Mouse (Mus musculus) liver, embryonic 16.5 days (tissue): ENCODE results near the gene Aebp2. TPM values are rescaled to one million over a fixed set of nuclear protein-coding genes. Genes with fewer than 3 reads are reported as not detected.
"Not testable (repeated sequence)": the region's sequence is repeated elsewhere in the genome, so short reads cannot be mapped to it uniquely, and the experiment has no call there.

Experiments used
- ATAC-seq: fragments of 200-750 bp; cut with Nextera tagmentation; 2 replicates; pipeline ENCODE4 v1.8.0; 2017; ENCODE audit warnings: low read depth, mild to moderate bottlenecking, moderate number of reproducible peaks, moderate library complexity
- H3K27ac ChIP-seq: fragments of 300-500 bp; sonication (generic); 2 replicates; pipeline ENCODE4 v1.5.1; 2014; ENCODE audit warnings: mild to moderate bottlenecking, low read length
- H3K27me3 ChIP-seq: fragments of 300-500 bp; sonication (generic); 2 replicates; pipeline ENCODE4 v1.6.1; 2014; ENCODE audit warnings: low read depth, low read length, mixed read lengths; ENCODE audit not compliant: control insufficient read depth, insufficient read depth
- H3K36me3 ChIP-seq: fragments of 300-500 bp; sonication (generic); 2 replicates; pipeline ENCODE4 v1.6.1; 2014; ENCODE audit warnings: mild to moderate bottlenecking; ENCODE audit not compliant: control insufficient read depth, insufficient read depth
- H3K4me1 ChIP-seq: fragments of 300-500 bp; sonication (generic); 2 replicates; pipeline ENCODE4 v1.6.1; 2014; ENCODE audit warnings: low read depth, low read length, mixed read lengths; ENCODE audit not compliant: control insufficient read depth
- H3K4me2 ChIP-seq: fragments of 300-500 bp; sonication (generic); 2 replicates; pipeline ENCODE4 v1.6.1; 2014; ENCODE audit warnings: low read depth, low read length, mixed read lengths
- H3K4me3 ChIP-seq: fragments of 300-500 bp; sonication (generic); 2 replicates; pipeline ENCODE4 v1.5.1; 2014; ENCODE audit warnings: low read depth, mild to moderate bottlenecking, low read length
- H3K9ac ChIP-seq: fragments of 300-500 bp; sonication (generic); 2 replicates; pipeline ENCODE4 v1.6.1; 2014; ENCODE audit warnings: low read depth, low read length
- H3K9me3 ChIP-seq: fragments of 300-500 bp; sonication (generic); replicated peaks from 2 replicates; pipeline ENCODE4 v1.6.1; 2016; ENCODE audit warnings: low read length; ENCODE audit not compliant: control insufficient read depth
- WGBS: fragments of 180-500 bp; shearing (Covaris S2); extraction: QIAGEN DNeasy Blood & Tissue Kit; methylation state at CpG from one replicate; pipeline ENCODE4 v1.1.7; 2014; ENCODE audit not compliant: insufficient replicate concordance; 5-methylcytosine and 5-hydroxymethylcytosine counted together
- polyA plus RNA-seq: library from polyadenylated mRNA; unstranded; fragments of >200 nt; fragmentation: Nextera tagmentation; extraction: Ambion mirVana; gene quantifications from 2 replicates; pipeline ENCODE4 v1.2.1, GENCODE M21; 2015

Aebp2 gene
- polyA plus RNA-seq, 1 experiment from 2014 or later, result 2.5 TPM

DNA sequence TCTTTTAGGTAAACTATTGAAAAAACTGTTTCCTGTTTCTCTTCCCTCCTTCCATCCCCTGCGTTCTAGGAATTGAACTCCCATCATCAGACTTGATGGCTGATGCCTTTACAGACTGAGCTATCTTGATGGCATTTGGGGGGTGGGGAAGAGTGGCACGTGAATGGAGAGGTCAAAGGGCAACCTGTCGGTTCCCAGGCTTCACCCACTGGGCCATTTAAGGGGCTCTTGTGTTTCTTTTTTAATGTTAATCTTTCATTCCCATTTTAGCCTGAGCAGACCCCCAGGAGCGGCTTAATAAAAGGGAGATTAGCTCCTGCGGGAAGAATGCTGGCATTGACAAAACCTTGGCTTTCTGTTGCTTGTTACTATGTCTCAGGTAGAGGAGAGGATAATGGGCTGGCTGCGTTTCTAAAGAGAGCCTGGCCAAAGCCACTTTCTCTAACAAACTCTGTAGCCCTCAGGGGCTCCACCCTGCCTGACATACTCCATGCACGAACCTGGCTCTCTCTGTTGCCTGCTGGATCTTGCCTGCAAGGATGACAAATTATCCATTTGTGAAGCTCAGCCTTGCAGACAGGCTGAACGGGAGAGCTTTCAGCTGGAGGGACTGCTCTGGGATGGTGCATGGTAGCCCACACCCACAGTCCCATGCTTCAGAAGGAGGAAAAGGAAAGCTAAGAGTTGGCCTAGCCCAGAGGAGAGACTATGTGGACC is 19.1 kb upstream of the Aebp2 start:
- Histone ChIP-seq H3K4me2 (no peak overlapping the region), H3K4me1 (no peaks in the 10 kb centered on the region), H3K4me3 (no peak overlapping the region), H3K27ac (no peak overlapping the region), H3K36me3 (no peaks in the 10 kb centered on the region), H3K9me3 (no peaks in the 10 kb centered on the region), H3K27me3 (no peaks in the 10 kb centered on the region), H3K9ac (no peak overlapping the region)
- no peak for ATAC-seq
- WGBS, result 35% methylated on average over 8 of the region's 8 CpGs

DNA sequence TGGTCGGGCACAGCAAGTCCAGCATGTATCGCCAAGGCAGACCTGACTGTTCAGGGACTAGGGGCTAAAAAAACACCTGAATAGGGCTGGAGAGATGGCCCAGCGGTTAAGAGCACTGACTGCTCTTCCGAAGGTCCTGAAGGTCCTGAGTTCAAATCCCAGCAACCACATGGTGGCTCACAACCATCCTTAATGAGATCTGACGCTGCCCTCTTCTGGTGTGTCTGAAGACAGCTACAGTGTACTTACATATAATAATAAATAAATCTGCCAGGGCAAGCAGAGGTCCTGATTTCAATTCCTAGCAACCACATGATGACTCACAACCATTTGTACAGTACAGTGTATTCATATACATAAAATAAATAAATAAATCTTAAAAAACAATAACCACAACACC is 17.3 kb upstream of the Aebp2 start:
- H3K27me3 ChIP-seq, H3K36me3 ChIP-seq, H3K9me3 ChIP-seq, ATAC-seq, H3K27ac ChIP-seq, H3K4me3 ChIP-seq, H3K4me2 ChIP-seq, H3K4me1 ChIP-seq, H3K9ac ChIP-seq: not testable (repeated sequence)
- 71% methylated on average over 5 of the region's 5 CpGs for WGBS

DNA sequence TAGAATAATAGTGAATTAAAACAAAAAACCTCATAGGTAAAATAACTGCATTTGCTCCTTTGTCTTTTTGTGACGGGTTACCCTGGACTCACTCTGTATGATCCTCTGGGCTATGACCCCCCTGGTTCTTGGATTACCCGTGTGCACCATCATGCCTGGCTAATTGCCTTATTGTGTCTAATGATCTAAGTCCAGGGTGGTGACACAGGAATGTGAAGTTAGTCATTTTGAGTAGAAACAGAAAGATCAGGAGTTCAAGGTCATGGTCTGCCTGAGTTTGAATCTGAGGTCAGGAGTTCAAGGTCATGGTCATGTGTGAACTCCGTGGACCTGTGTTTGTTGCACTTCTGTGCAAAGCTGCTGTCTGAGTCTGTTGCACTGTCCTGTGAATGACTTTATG is 16.7 kb upstream of the Aebp2 start:
- Histone ChIP-seq H3K9ac (no peak overlapping the region), H3K9me3 (no peaks in the 10 kb centered on the region), H3K36me3 (no peaks in the 10 kb centered on the region), H3K4me3 (no peak overlapping the region), H3K27me3 (no peaks in the 10 kb centered on the region), H3K27ac (no peak overlapping the region), H3K4me2 (no peak overlapping the region), H3K4me1 (no peaks in the 10 kb centered on the region)
- ATAC-seq, result no peak
- 53% methylated on average over 3 of the region's 3 CpGs for WGBS

DNA sequence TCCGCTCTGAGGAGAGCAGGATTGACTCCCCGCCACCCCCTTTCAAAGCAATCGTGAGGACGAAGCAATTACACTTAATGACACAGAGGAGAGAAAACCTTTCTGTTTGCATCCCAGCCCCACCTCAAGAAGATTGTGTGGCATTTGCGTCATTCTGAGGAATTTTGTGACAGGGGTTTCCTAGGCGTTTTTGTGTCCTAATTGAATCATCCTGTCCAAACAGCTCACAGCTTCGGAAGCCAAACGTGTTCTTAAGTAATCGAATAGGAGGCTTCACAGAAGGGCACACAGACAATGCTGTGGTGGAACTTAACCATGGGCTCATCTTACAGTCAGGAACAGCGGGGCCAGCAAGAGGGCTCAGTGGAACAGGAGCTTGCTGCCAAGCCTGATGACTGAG is 15.9 kb upstream of the Aebp2 start:
- H3K4me1 ChIP-seq, result no peaks in the 10 kb centered on the region
- H3K9me3 ChIP-seq, result no peaks in the 10 kb centered on the region
- H3K27ac ChIP-seq, result no peak overlapping the region
- H3K9ac ChIP-seq, result no peak overlapping the region
- H3K4me3 ChIP-seq, result no peak overlapping the region
- H3K27me3 ChIP-seq, result no peaks in the 10 kb centered on the region
- H3K4me2 ChIP-seq, result no peak overlapping the region
- ATAC-seq, result no peak
- WGBS, result 59% methylated on average over 10 of the region's 10 CpGs
- no peaks in the 10 kb centered on the region for H3K36me3 ChIP-seq

DNA sequence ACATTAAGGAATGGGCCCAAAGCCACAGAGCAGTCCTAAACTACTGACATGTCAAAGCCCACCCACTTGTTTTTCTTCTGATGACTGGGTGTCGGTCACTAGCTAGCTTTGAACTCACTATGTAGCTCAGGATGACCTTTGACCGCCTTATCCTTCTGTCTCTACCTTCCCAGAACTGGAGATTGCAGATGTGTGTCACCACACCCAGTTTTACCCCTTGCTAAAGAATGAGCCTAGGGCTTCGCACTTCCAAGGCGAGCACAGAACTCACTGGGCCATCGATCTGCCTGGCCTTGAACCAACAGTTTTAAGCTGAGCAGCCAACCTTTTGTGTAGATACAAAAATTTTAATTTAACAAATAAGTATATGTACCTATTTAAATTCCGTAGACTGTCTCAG is 13.8 kb upstream of the Aebp2 start:
- Histone ChIP-seq H3K36me3 (no peaks in the 10 kb centered on the region), H3K4me2 (no peak overlapping the region), H3K27ac (no peak overlapping the region), H3K9ac (no peak overlapping the region), H3K9me3 (no peaks in the 10 kb centered on the region), H3K4me3 (no peak overlapping the region), H3K27me3 (no peaks in the 10 kb centered on the region), H3K4me1 (no peaks in the 10 kb centered on the region)
- no peak for ATAC-seq
- 69% methylated on average over 6 of the region's 6 CpGs for WGBS

DNA sequence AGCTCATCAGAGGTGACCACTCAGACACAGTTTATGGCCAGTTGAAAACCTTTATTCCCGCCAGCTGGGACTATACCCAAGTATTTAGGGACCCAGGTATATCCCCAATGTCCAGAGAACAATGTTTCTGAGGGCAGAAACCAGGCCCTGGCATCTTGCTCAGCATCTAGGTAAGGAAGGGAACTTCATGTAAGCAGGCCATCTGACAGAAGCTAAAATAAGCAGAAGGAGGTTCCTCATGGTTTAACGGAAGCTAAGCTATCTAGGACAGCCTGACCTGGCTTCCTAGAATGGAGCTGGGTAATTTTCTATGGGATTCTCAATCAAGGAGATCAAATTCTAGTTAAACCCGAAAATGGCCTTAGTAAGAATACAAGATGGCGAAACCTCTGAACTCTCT is 12.9 kb upstream of the Aebp2 start:
- Histone ChIP-seq H3K27me3 (no peaks in the 10 kb centered on the region), H3K36me3 (no peaks in the 10 kb centered on the region), H3K4me3 (no peak overlapping the region), H3K9me3 (no peaks in the 10 kb centered on the region), H3K27ac (no peak overlapping the region), H3K4me2 (no peak overlapping the region), H3K9ac (no peak overlapping the region), H3K4me1 (no peaks in the 10 kb centered on the region)
- WGBS, result 50% methylated on average over 4 of the region's 4 CpGs
- no peak for ATAC-seq

DNA sequence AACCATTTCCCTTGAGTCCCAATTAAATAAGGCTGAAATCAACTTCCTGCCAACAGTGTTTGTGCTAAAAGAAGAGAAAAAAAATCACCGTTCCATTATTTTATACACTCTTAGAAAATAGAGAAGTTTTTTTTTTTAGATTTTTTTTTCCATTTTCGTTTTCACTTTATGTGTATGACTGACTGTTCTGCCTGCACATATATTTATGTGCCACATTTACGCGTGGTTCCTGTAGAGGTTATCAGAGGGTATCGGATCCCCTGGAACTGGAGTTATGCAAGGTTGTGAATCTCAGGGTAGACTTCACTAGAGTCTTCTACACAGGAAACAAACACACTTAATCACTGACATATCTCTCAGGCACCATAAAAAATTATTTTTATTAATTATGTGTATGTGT is 12.3 kb upstream of the Aebp2 start:
- Histone ChIP-seq H3K4me1 (no peaks in the 10 kb centered on the region), H3K9ac (no peak overlapping the region), H3K4me2 (no peak overlapping the region), H3K4me3 (no peak overlapping the region), H3K27me3 (no peaks in the 10 kb centered on the region), H3K9me3 (no peaks in the 10 kb centered on the region), H3K27ac (no peak overlapping the region), H3K36me3 (no peaks in the 10 kb centered on the region)
- ATAC-seq, result no peak
- WGBS, result 70% methylated on average over 5 of the region's 5 CpGs

DNA sequence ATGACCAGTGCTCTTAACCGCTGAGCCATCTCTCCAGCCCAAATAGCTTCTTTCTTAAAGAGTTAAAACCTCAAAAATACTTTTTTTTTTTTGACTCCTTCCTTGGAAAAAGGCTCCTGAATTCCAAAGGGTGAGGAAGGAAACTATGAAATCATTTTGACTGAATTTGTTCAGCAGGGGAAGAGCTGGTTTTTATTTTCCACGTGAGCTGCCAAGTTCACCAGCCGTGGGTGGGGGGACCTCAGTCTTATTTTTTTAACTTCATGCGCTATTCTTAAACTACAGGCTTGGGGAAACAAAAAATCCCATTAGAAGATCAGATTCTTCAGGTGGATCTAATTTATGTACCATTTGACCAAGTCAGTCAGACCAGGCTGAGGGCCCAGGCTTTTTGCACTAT is 11.2 kb upstream of the Aebp2 start:
- Histone ChIP-seq H3K27me3 (no peaks in the 10 kb centered on the region), H3K9ac (no peak overlapping the region), H3K27ac (no peak overlapping the region), H3K36me3 (no peaks in the 10 kb centered on the region), H3K4me3 (no peak overlapping the region), H3K4me2 (no peak overlapping the region), H3K4me1 (no peaks in the 10 kb centered on the region), H3K9me3 (no peaks in the 10 kb centered on the region)
- WGBS, result 70% methylated on average over 4 of the region's 4 CpGs
- ATAC-seq, result no peak

DNA sequence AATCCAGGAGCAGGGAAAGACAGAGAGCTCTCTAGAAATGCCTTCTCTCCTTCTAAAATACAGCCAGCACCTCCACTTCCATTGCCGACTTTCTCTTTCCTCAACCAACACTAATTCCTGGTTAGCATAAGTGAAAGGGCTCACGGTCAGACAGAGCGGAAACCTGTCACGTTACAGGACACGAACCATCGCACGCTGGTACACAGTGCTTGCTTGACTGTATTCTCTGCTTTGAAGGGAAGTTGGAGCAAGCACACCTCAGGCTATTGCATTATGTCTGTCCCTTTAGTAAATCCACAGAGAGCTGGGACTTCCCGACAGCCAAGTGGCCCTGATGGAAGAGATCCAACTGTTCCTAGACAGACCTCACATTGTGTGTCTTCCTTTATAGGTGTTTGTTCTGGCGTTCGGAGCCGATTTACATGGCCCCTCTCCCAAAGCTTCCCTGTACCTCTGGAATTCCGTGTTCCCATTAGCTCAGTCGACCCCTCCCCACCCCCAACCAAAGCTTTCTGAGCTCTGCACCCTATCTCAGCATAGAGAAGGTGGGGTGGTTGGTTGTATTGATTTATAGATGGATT is 10.5 kb upstream of the Aebp2 start:
- Histone ChIP-seq H3K4me2 (no peak overlapping the region), H3K27me3 (no peaks in the 10 kb centered on the region), H3K36me3 (no peaks in the 10 kb centered on the region), H3K4me3 (no peak overlapping the region), H3K4me1 (no peaks in the 10 kb centered on the region), H3K9ac (no peak overlapping the region), H3K9me3 (no peaks in the 10 kb centered on the region), H3K27ac (no peak overlapping the region)
- ATAC-seq, result no peak
- WGBS, result 77% methylated on average over 13 of the region's 13 CpGs
